Mouse (Mus musculus): ENCODE data around the gene Acads. TPM values are rescaled to one million over a fixed set of nuclear protein-coding genes. Genes with fewer than 3 reads are reported as not detected.
A peak's percentile ranks its signal among the peaks of the same experiment; 100 is the strongest.

Acads gene
- total RNA-seq, 4 experiments from 2014 or later: 8.1 to 11.7 (median 9.2) TPM

GRCm38 (mm10) chr5:115072143-115072542 is 47.0 kb downstream of the Acads start:
- DNase-seq (ENCODE audit: low spot score in 2 of 2): peak in 1 of 2 experiments; percentile 46

GRCm38 (mm10) chr5:115071096-115071901 is 47.8 kb downstream of the Acads start:
- DNase-seq (ENCODE audit: low spot score in 2 of 2): no peak

GRCm38 (mm10) chr5:115070457-115070856 is 48.7 kb downstream of the Acads start:
- DNase-seq (ENCODE audit: low spot score in 2 of 2): no peak

GRCm38 (mm10) chr5:115069611-115070010 is 49.5 kb downstream of the Acads start:
- DNase-seq (ENCODE audit: low spot score in 2 of 2): no peak

- DNase-seq (ENCODE audit: low spot score in 2 of 2): no peak
Observed at GRCm38 (mm10) chr5:115068671-115069421, 50.3 kb downstream of the Acads start.

- no peak for DNase-seq (ENCODE audit: low spot score in 2 of 2)
Observed at GRCm38 (mm10) chr5:115066245-115066644, 52.9 kb downstream of the Acads start.

- DNase-seq (ENCODE audit: low spot score in 2 of 2): no peak
Observed at GRCm38 (mm10) chr5:115063391-115063790, 55.8 kb downstream of the Acads start.

GRCm38 (mm10) chr5:115062566-115062965 is 56.6 kb downstream of the Acads start:
- DNase-seq (ENCODE audit: low spot score in 2 of 2): no peak

GRCm38 (mm10) chr5:115060977-115061376 is 58.2 kb downstream of the Acads start:
- no peak for DNase-seq (ENCODE audit: low spot score in 2 of 2)

Other genes starting within 250 kb of the Acads start
- gene Oasl2, start 222.4 kb downstream of the Acads start, total RNA-seq (2022): 1 to 10 TPM; 1.3 to 9.8 (median 4.7) TPM
- 1 to 10 TPM in 1 of 4 experiments, under 1 TPM in 1, not detected in 2; 0.80 to 1.1 TPM for gene Oasl1, start 196.1 kb downstream of the Acads start, total RNA-seq (2022)
- gene 2210016L21Rik, start 177.2 kb downstream of the Acads start, total RNA-seq (2022): 100 to 1,000 TPM; 183 to 208 (median 204) TPM
- not detected for gene Hnf1a, start 148.3 kb downstream of the Acads start, total RNA-seq (2022)
- gene Sppl3, start 108.2 kb downstream of the Acads start, total RNA-seq (2022): 10 to 100 TPM; 71.6 to 80.6 (median 77.4) TPM
- gene Gm10401, start 21.1 kb downstream of the Acads start, total RNA-seq (2022): not detected
- 10 to 100 TPM; 26.9 to 29.3 (median 27.6) TPM for gene Unc119b, start 15.6 kb upstream of the Acads start, total RNA-seq (2022)
- gene Mlec, start 38.8 kb upstream of the Acads start, total RNA-seq (2022): 100 to 1,000 TPM in 1 of 4 experiments, 10 to 100 TPM in 3; 80.4 to 100 (median 89.0) TPM
- 100 to 1,000 TPM; 109 to 118 (median 114) TPM for gene Cabp1, start 75.0 kb upstream of the Acads start, total RNA-seq (2022)
- 100 to 1,000 TPM in 2 of 4 experiments, 10 to 100 TPM in 2; 89.0 to 104 (median 99.1) TPM for gene Pop5, start 116.5 kb upstream of the Acads start, total RNA-seq (2022)
- gene Rnf10, start 153.6 kb upstream of the Acads start, total RNA-seq (2022): 100 to 1,000 TPM; 226 to 251 (median 245) TPM
- 10 to 100 TPM; 38.7 to 45.6 (median 41.5) TPM for gene Coq5, start 160.3 kb upstream of the Acads start, total RNA-seq (2022)
- gene Dynll1, start 181.7 kb upstream of the Acads start, total RNA-seq (2022): 100 to 1,000 TPM; 630 to 827 (median 734) TPM
- 10 to 100 TPM; 83.6 to 93.5 (median 86.2) TPM for gene Srsf9, start 207.8 kb upstream of the Acads start, total RNA-seq (2022)
- gene Gatc, start 221.8 kb upstream of the Acads start, total RNA-seq (2022): 10 to 100 TPM; 19.1 to 22.9 (median 20.9) TPM
- 10 to 100 TPM; 21.1 to 24.6 (median 22.9) TPM for gene Triap1, start 221.9 kb upstream of the Acads start, total RNA-seq (2022)
- 100 to 1,000 TPM; 621 to 774 (median 709) TPM for gene Cox6a1, start 229.6 kb upstream of the Acads start, total RNA-seq (2022)

Measured in layer of hippocampus, adult 8-10 months (tissue).